Mouse (Mus musculus): ENCODE data around the gene Traf3ip2.

The Traf3ip2 gene

GRCm38 (mm10) chr10:39612633-39612988, at the start of gene Traf3ip2:
Traf3ip2 (plus strand) TSS chr10:39612934.
- DNase-seq (ENCODE audit: low spot score in 2 of 2) = no peak

DNA sequence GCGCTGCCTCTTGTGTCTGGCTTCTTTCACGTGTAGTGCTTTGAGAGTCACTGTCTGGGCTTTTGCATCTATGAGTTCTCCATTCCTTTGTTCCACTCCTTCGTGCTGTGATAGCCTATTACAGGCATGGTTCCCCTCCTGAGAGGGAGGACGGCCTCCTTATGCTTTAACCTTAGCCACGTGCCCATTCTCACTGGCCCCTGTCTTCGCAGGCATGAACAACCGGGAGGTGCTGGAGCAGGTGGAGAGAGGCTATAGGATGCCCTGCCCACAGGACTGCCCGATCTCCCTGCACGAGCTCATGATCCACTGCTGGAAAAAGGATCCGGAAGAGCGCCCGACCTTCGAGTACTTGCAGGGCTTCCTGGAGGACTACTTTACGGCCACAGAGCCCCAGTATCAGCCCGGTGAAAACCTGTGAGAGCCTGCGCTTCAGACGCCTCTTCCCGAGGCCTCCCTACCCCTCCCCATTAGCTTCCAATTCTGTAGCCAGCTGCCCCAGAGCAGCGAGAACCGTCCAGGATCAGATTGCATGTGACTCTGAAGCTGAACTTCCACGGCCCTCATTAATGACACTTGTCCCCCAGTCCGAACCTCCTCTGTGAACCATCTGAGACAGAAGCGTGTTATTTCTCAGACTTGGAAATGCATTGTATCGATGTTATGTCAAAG, 49.0 kb upstream of the Traf3ip2 start:
- DNase-seq (ENCODE audit: low spot score in 2 of 2) = no peak

GRCm38 (mm10) chr10:39566901-39567300, 45.8 kb upstream of the Traf3ip2 start:
- no peak for DNase-seq (ENCODE audit: low spot score in 2 of 2)

DNA sequence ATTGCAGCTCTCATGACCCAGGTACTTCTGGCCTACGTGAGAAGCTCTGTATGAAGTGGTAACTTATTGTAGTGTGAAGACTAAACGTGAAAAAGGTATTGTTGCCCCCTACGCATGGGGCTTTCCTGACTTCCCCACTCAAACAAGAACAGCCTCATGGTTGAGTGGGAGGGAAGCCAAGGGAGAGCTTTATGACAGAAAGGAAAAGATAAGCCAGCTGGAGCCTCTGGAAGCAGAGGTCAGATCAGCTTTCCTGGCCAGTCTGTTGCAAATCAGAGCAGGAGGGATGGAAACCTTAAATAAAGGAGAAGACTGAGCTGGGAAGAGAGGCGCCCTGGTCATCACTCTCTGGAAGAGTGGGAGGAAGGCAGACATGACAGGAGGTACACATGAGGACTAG, 43.7 kb upstream of the Traf3ip2 start:
- no peak for DNase-seq (ENCODE audit: low spot score in 2 of 2)

DNA sequence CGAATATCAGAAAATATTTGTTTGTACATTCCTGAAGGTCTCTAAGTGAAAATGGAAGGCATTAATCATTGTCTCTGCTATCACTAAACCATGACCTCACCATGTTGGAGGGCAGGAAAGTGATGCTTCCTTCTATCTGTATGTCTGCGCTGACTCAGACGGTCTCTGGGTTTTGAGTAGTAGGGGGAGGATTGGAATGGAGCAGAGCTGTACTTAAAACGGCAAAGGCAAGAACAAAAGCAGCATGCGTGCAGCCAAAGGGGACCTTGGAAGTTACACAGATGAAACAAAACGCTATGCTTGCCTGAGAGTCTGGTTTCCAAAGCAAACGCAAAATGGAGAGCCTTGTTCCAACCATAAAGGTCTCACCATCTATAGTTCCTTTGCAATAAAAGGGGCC, 41.7 kb upstream of the Traf3ip2 start:
- DNase-seq (ENCODE audit: low spot score in 2 of 2) = no peak

GRCm38 (mm10) chr10:39572050-39572671, 40.6 kb upstream of the Traf3ip2 start:
- DNase-seq (ENCODE audit: low spot score in 2 of 2) = no peak

- DNase-seq (ENCODE audit: low spot score in 2 of 2) = peak; percentile 63 to 75
Observed at GRCm38 (mm10) chr10:39572672-39573051, 40.1 kb upstream of the Traf3ip2 start.

- no peak for DNase-seq (ENCODE audit: low spot score in 2 of 2)
Observed at GRCm38 (mm10) chr10:39576466-39576865, 36.3 kb upstream of the Traf3ip2 start.

DNA sequence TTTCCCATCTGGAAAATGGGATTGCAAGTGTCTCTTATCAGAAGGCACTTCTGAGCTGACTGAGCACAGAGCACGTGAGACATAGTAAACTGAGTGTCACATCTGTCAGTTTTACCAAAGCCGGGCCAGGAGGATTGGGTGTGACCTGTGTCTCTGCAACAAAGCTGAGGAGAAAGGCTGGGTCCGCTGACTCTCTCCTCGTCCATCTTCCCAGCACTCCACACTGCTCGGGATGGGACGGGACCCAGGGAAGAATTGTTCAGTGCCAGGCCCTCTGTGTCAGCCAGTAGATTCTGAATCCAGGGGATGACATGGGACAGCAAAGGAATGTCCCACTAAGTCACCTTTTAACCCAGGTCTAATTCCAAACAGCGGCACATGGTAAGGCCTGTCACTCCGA, 32.3 kb upstream of the Traf3ip2 start:
- DNase-seq (ENCODE audit: low spot score in 2 of 2) = no peak

- no peak for DNase-seq (ENCODE audit: low spot score in 2 of 2)
Observed at GRCm38 (mm10) chr10:39582385-39582784, 30.3 kb upstream of the Traf3ip2 start.

- peak; percentile 33 to 39 for DNase-seq (ENCODE audit: low spot score in 2 of 2)
Observed at GRCm38 (mm10) chr10:39583718-39584117, 29.0 kb upstream of the Traf3ip2 start.

GRCm38 (mm10) chr10:39587290-39587925, 25.3 kb upstream of the Traf3ip2 start:
- no peak for DNase-seq (ENCODE audit: low spot score in 2 of 2)

- DNase-seq (ENCODE audit: low spot score in 2 of 2) = no peak
Observed at GRCm38 (mm10) chr10:39587973-39588746, 24.6 kb upstream of the Traf3ip2 start.

DNA sequence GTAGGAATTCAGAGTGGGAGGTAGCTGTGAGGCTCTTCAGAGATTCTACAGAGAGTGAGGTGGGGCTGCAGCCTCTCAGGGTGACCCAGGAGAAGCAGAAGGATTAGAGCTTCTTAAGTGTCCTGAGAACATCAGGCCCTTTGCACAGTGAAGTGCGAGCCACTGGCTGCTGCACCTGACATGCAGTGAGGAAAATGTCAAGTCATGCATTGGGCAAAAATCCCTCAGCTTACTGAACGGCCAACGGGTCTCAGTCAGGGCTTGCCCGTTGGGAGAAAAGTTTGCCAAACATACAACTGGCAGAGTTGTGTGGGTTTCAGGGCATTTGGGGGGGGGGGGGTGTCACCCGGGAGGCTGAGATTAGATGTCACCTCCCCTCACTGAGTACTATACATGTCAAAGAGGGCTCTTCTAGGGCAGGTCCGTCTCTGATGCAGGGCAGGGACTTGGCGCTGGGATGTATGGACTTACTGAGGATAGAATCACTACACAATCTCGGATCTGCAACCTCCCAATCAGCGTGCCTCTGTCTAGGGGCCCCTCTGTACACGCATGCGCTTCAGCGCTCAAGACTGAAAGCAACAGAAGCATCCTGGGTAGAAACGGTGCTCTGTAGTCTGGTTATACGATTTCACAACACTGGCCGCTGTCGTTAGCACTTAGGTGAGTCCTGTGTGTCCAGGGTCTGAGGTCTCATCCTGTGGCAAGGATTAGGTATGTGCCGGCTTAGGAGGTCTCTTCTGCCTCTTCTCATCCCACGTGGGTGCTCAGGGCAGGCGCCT, 22.8 kb upstream of the Traf3ip2 start:
- no peak for DNase-seq (ENCODE audit: low spot score in 2 of 2)

DNA sequence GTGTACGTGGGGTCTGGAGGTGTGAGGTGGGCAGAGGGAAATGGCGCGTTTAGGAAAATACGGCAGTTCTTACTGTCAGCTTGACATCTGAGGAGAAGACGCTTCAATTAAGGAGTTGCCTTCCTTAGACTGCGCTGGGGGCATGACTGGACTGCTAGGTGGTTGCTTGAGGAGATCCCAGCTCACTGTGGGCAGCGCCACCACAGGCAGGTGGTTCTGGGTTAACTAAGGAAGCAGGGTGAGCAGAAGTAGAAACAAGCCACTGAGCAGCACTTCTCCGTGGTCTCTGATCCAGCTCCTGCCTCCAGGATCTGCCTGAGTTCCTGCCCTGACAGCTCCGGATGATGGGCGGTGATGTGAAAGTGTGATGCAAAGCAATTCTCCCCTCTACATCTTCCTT, 22.1 kb upstream of the Traf3ip2 start:
- DNase-seq (ENCODE audit: low spot score in 2 of 2) = no peak

GRCm38 (mm10) chr10:39592501-39592900, 20.2 kb upstream of the Traf3ip2 start:
- no peak for DNase-seq (ENCODE audit: low spot score in 2 of 2)

DNA sequence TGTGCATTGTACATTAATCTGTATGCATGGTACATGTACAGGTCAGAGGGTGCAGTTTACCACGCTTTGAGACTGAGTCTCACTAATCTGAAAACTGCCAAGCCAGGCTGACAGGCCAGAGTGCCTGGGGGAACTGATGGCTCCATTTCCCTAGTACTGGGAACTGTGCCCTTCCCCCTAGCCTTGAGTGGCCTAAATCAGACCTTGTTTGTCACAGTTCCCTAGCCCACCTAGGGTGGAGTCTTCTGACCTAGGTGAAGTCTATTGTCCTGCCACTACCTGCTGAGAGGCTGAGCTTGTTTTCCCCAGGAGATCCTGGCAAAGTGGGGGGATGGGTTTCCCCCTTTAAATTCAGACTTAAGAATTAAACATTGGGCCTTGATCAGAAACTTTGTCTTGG, 18.0 kb upstream of the Traf3ip2 start:
- DNase-seq (ENCODE audit: low spot score in 2 of 2) = no peak

DNA sequence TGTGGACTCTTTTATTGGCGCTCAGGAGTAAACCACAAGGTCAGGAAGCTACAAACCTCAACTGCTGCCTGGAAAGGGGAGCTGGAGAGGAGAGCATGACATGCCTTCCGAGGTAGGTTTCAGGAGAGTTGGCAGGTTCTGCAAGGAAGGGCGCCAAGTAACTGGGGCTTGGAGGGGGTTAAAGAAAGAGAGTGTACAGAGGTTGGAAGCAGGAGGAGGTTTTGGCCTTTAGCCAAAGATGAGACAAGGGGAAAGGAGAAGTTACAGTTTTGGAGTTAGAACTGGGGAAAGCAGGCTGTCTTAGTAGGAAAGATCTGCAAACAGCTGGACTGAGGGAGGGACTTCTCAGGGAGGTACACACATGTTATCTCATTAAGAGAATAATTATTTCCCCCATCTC, 16.9 kb upstream of the Traf3ip2 start:
- DNase-seq (ENCODE audit: low spot score in 2 of 2) = no peak

DNA sequence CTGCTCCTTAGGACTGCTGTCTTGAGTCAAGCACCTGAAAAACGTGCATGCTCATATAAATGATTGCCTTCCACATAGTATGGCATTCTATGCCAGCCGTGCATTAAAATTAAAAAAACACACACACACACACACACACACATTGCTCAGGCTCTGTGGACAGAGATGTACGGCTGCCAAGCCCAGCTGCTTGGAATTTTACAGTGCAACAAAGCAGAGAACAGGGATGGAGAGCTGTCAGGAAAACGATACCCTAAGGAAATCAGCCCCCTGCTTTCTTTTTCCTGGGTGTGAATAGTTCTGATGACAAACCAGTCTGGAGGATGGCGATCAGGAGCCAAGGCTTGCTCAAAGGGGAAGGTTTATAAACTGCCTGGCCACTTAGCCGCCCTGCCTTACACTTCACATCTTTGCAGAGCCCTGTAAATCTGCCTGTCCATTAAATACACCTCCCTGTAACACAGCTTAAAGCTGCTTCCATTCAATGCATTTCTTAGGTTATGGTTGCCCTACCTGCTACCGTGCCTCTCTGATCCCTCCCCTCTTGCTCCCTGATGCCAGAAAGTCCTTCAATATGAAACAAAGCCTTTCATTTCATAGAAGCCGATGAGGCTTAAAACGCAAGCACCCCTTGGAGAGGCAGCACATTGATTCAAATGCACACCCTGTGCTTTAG, 15.5 kb upstream of the Traf3ip2 start:
- no peak for DNase-seq (ENCODE audit: low spot score in 2 of 2)

- no peak for DNase-seq (ENCODE audit: low spot score in 2 of 2)
Observed at GRCm38 (mm10) chr10:39597792-39598183, 14.9 kb upstream of the Traf3ip2 start.

GRCm38 (mm10) chr10:39599601-39600000, 13.1 kb upstream of the Traf3ip2 start:
- DNase-seq (ENCODE audit: low spot score in 2 of 2) = no peak
